23 mouse cellular contexts compared by ENCODE assay signal in the genomic region with DNA sequence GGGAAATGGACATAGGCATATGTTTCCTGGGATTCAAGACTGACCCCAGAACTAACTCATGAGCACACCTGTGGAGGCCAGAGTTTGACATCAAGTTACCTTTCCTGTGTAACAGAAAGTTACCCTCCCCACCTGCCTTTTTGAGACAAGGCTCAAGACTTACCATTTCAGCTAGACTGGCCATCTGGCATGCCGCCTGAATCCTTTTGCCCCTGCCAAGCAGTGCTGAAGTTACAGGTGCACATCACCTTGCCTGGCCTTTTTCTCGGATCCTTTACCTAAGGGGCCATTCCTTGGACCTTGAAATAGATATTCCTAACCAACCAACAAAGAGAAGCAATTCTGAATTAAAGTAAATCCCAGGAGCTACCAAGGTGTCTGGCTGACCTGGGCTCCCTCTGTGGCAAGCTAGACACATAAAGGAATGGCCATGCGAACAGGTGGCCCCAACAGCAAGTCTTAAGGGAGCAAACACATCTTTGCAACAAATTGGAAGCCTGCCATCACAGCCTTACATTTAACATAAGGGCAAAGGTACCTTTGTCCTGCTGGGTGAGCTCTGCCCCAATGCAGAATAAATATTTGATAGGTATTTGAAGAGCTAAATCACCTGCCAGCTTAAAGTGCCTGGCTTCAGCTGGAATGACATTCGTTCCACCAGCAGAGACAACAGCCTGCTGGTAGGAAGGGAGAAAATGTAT. TPM values are rescaled to one million over a fixed set of nuclear protein-coding genes. Genes with fewer than 3 reads are reported as not detected.
DNase-seq lines count a peak whose midpoint lies in the region; ATAC-seq and TF ChIP-seq lines count a peak whose summit lies in the region.
"Had no signal": no experiment of that assay in that cellular context is flagged by ENCODE, and none has a peak within 500 bp of the region (broad histone marks: within the 10 kb centered on the region; RNA-seq: fewer than 3 reads in every experiment).

No protein-coding gene starts in this region.

- TF ChIP-seq CTCF in lung, embryonic 14.5 days (IDR thresholded peaks at IDR 0.05; ENCODE audit: low read depth): no peak
- TF ChIP-seq CTCF in lung, adult 2 months (IDR thresholded peaks at IDR 0.05; ENCODE audit: insufficient read depth, low read length): no peak

- H3K27me3 ChIP-seq in kidney, embryonic 15.5 days: no peaks in the 10 kb centered on the region
- H3K27me3 ChIP-seq in lung, embryonic 14.5 days (ENCODE audit: insufficient read depth, low read length): no peaks in the 10 kb centered on the region
- no peaks in the 10 kb centered on the region for H3K27me3 ChIP-seq in intestine, embryonic 16.5 days (replicated peaks; ENCODE audit: control insufficient read depth, insufficient read depth, low read length)
- H3K27me3 ChIP-seq: limb, embryonic 13.5 days; neural tube, embryonic 12.5 days had no signal

- no peak for ATAC-seq in kidney, embryonic 15.5 days (replicated peaks; ENCODE audit: low FRiP score)
- ATAC-seq in lung, embryonic 14.5 days (ENCODE audit: insufficient read depth): peak; percentile 60; the same call in 1 of the 2 replicates
- peak; percentile 36 for ATAC-seq in intestine, embryonic 16.5 days
- ATAC-seq in monocyte, adult 5-6 weeks (replicated peaks; ENCODE audit: insufficient number of reproducible peaks, low FRiP score, low TSS enrichment, poor library complexity, severe bottlenecking): no peak
- ATAC-seq: forebrain, embryonic 16.5 days; hindbrain, postnatal 0 days had no signal

- 75% methylated on average over 4 of the region's 4 CpGs for WGBS in kidney, embryonic 15.5 days
- WGBS in lung, embryonic 14.5 days: 58% methylated on average over 4 of the region's 4 CpGs
- 72% methylated on average over 4 of the region's 4 CpGs for WGBS in lung, adult 2 months
- 66% methylated on average over 4 of the region's 4 CpGs for WGBS in intestine, embryonic 16.5 days

- no peaks in the 10 kb centered on the region for H3K4me1 ChIP-seq in kidney, embryonic 15.5 days
- no peaks in the 10 kb centered on the region; the same call in 1 of the 2 replicates for H3K4me1 ChIP-seq in lung, embryonic 14.5 days (ENCODE audit: insufficient read depth)
- H3K4me1 ChIP-seq in lung, adult 2 months (ENCODE audit: control insufficient read depth, insufficient read depth, low read length): no peaks in the 10 kb centered on the region
- H3K4me1 ChIP-seq in intestine, embryonic 16.5 days (ENCODE audit: control insufficient read depth, insufficient read depth, low read length): peaks cover 6% of the 10 kb centered on the region; the same call in 1 of the 2 replicates
- H3K4me1 ChIP-seq: forebrain, embryonic 10.5 days; heart, embryonic 12.5 days; limb, embryonic 13.5 days; neural tube, embryonic 12.5 days had no signal

- H3K9ac ChIP-seq in kidney, embryonic 15.5 days: no peak overlapping the region
- no peak overlapping the region for H3K9ac ChIP-seq in lung, embryonic 14.5 days
- no peak overlapping the region for H3K9ac ChIP-seq in intestine, embryonic 16.5 days (ENCODE audit: low read depth, low read length)
- H3K9ac ChIP-seq: heart, embryonic 12.5 days; limb, embryonic 13.5 days; neural tube, embryonic 12.5 days had no signal

- H3K9me3 ChIP-seq in kidney, embryonic 15.5 days (replicated peaks): no peaks in the 10 kb centered on the region
- H3K9me3 ChIP-seq in lung, embryonic 14.5 days (ENCODE audit: low read depth, low read length): no peaks in the 10 kb centered on the region
- no peaks in the 10 kb centered on the region for H3K9me3 ChIP-seq in intestine, embryonic 16.5 days (ENCODE audit: control insufficient read depth, low read length)
- H3K9me3 ChIP-seq: forebrain, embryonic 10.5 days; heart, embryonic 12.5 days; limb, embryonic 13.5 days; neural tube, embryonic 12.5 days had no signal

- peak; percentile 59 to 60 for DNase-seq in kidney, adult 8-10 months
- peak; percentile 70 for DNase-seq in lung, embryonic 14.5 days
- DNase-seq in lung, adult 2 months: no peak
- peak; percentile 59 to 77 for DNase-seq in kidney, postnatal 36 days
- no peak for DNase-seq in adrenal gland, postnatal 10 days
- DNase-seq: adrenal gland, postnatal 36 days; cerebellum, adult 11 months; gastrocnemius, postnatal 14 days; heart, adult 11 months; heart, postnatal 10 days; layer of hippocampus, adult 9-11 months; midbrain, embryonic 14.5 days; retina, postnatal 1 day; right cerebral cortex, postnatal 25 days had no signal

- no peak overlapping the region for H3K27ac ChIP-seq in kidney, embryonic 15.5 days
- peak overlapping the region; percentile 66 for H3K27ac ChIP-seq in lung, embryonic 14.5 days (ENCODE audit: low read depth)
- no peak overlapping the region for H3K27ac ChIP-seq in intestine, embryonic 16.5 days (ENCODE audit: low read length)
- H3K27ac ChIP-seq: forebrain, embryonic 10.5 days; hindbrain, postnatal 0 days; limb, embryonic 13.5 days; neural tube, embryonic 12.5 days had no signal

- no peak overlapping the region for H3K4me2 ChIP-seq in kidney, embryonic 15.5 days
- no peak overlapping the region for H3K4me2 ChIP-seq in lung, embryonic 14.5 days
- H3K4me2 ChIP-seq in intestine, embryonic 16.5 days (ENCODE audit: low read depth, low read length): no peak overlapping the region
- H3K4me2 ChIP-seq: heart, embryonic 12.5 days; limb, embryonic 13.5 days; neural tube, embryonic 12.5 days had no signal

- H3K36me3 ChIP-seq in kidney, embryonic 15.5 days: no peaks in the 10 kb centered on the region
- no peaks in the 10 kb centered on the region for H3K36me3 ChIP-seq in lung, embryonic 14.5 days (ENCODE audit: insufficient read depth)
- no peaks in the 10 kb centered on the region for H3K36me3 ChIP-seq in intestine, embryonic 16.5 days (ENCODE audit: control insufficient read depth, insufficient read depth, low read length)
- H3K36me3 ChIP-seq: forebrain, embryonic 10.5 days; heart, embryonic 12.5 days; limb, embryonic 13.5 days; neural tube, embryonic 12.5 days had no signal

- H3K4me3 ChIP-seq in kidney, embryonic 15.5 days (replicated peaks): no peak overlapping the region
- H3K4me3 ChIP-seq in lung, embryonic 14.5 days (ENCODE audit: low read depth, low read length): no peak overlapping the region
- H3K4me3 ChIP-seq in lung, adult 2 months (replicated peaks; ENCODE audit: extremely low read depth, low read depth, low read length): no peak overlapping the region
- H3K4me3 ChIP-seq in intestine, embryonic 16.5 days (ENCODE audit: low read length): no peak overlapping the region
- H3K4me3 ChIP-seq: forebrain, embryonic 10.5 days; heart, embryonic 12.5 days; limb, embryonic 13.5 days; neural tube, embryonic 12.5 days had no signal

- no peak for TF ChIP-seq POLR2A in lung, adult 2 months (IDR thresholded peaks at IDR 0.05; ENCODE audit: borderline replicate concordance, extremely low read depth, low read depth, low read length)

RNA-seq across cellular contexts. Expression of gene Sypl, which starts 17.3 kb away (rescaled TPM):
- polyA plus RNA-seq in kidney, embryonic 15.5 days (2015; fragmentation: Nextera tagmentation; extraction: Ambion mirVana): 118 and 131 TPM in 2 replicates
- 133 and 139 TPM in 2 replicates for polyA plus RNA-seq in lung, embryonic 14.5 days (2014; fragmentation: Nextera tagmentation; extraction: Ambion mirVana)
- polyA plus RNA-seq in lung, adult 2 months (2012; rRNA removed): 73.2 and 121 TPM in 2 replicates
- polyA plus RNA-seq in intestine, embryonic 16.5 days (2015; fragmentation: Nextera tagmentation; extraction: Ambion mirVana): 168 and 172 TPM in 2 replicates
- 10 to 100 TPM; 95.0 to 99.0 TPM for total RNA-seq in adrenal gland, postnatal 10 days (2021)
- total RNA-seq in monocyte, adult 5-6 weeks (2017): 47.0 to 58.3 TPM (median 51.6 TPM) in 3 replicates

Comparison
In these comparisons a context has a peak if more than half of its experiments do, and no peak if none do; other contexts are left out.
1. DNase-seq: peak in kidney, adult 8-10 months (2 of 2), lung, embryonic 14.5 days (single experiment) and kidney, postnatal 36 days (2 of 2); none in lung, adult 2 months (single experiment) and adrenal gland, postnatal 10 days (single experiment).
2. ATAC-seq: peak in lung, embryonic 14.5 days (single experiment) and intestine, embryonic 16.5 days (single experiment); none in kidney, embryonic 15.5 days (single experiment) and monocyte, adult 5-6 weeks (single experiment).